ENCODE assay signal across 8 mouse cellular contexts in genomic region chr2:105666763-105667625, GRCm38 (mm10). TPM values are rescaled to one million over a fixed set of nuclear protein-coding genes. Genes with fewer than 3 reads are reported as not detected.
A peak's percentile ranks its signal among the peaks of the same experiment; 100 is the strongest.
DNase-seq lines count a peak whose midpoint lies in the region; ATAC-seq and TF ChIP-seq lines count a peak whose summit lies in the region.

No protein-coding gene starts in this region.

- no peak for TF ChIP-seq EP300 in stomach, postnatal 0 days (optimal IDR thresholded peaks at IDR 0.05)

- H3K4me2 ChIP-seq in lung, embryonic 14.5 days: no peak overlapping the region
- H3K4me2 ChIP-seq in intestine, embryonic 16.5 days (ENCODE audit: low read depth, low read length): no peak overlapping the region
- H3K4me2 ChIP-seq in stomach, postnatal 0 days (replicated peaks; ENCODE audit: low read depth): peak overlapping the region; percentile 25; the same call in 1 of the 2 replicates
- no peak overlapping the region for H3K4me2 ChIP-seq in heart, embryonic 12.5 days

- H3K36me3 ChIP-seq in lung, embryonic 14.5 days (ENCODE audit: insufficient read depth): no peaks in the 10 kb centered on the region
- H3K36me3 ChIP-seq in intestine, embryonic 16.5 days (ENCODE audit: control insufficient read depth, insufficient read depth, low read length): no peaks in the 10 kb centered on the region
- H3K36me3 ChIP-seq in stomach, postnatal 0 days (ENCODE audit: control insufficient read depth, insufficient read depth, low read length): no peaks in the 10 kb centered on the region
- H3K36me3 ChIP-seq in heart, embryonic 12.5 days: no peaks in the 10 kb centered on the region

- no peaks in the 10 kb centered on the region for H3K9me3 ChIP-seq in lung, embryonic 14.5 days (ENCODE audit: low read depth, low read length)
- H3K9me3 ChIP-seq in intestine, embryonic 16.5 days (ENCODE audit: control insufficient read depth, low read length): no peaks in the 10 kb centered on the region
- no peaks in the 10 kb centered on the region for H3K9me3 ChIP-seq in stomach, postnatal 0 days (ENCODE audit: control insufficient read depth, low read length)
- no peaks in the 10 kb centered on the region for H3K9me3 ChIP-seq in heart, embryonic 12.5 days (replicated peaks)

- 1% methylated on average over 41 of the region's 41 CpGs for WGBS in lung, embryonic 14.5 days
- WGBS in lung, adult 2 months: 4% methylated on average over 41 of the region's 41 CpGs
- under 1% methylated on average over 41 of the region's 41 CpGs for WGBS in intestine, embryonic 16.5 days
- 1% methylated on average over 41 of the region's 41 CpGs for WGBS in stomach, postnatal 0 days
- WGBS in heart, embryonic 12.5 days: under 1% methylated on average over 41 of the region's 41 CpGs

- DNase-seq in lung, embryonic 14.5 days: peak; percentile 5
- DNase-seq in lung, adult 2 months: no peak
- peak; percentile 48 for DNase-seq in embryo, embryonic 9.5 days (ENCODE audit: extremely low spot score)
- DNase-seq in stomach, postnatal 0 days (ENCODE audit: low spot score): peak; percentile 50
- no peak for DNase-seq in heart, adult 8-10 months (ENCODE audit: low spot score)
- DNase-seq in gastrocnemius, adult 8-10 months (ENCODE audit: low spot score in 2 of 2): no peak

- no peak overlapping the region for H3K27ac ChIP-seq in lung, embryonic 14.5 days (ENCODE audit: low read depth)
- no peak overlapping the region for H3K27ac ChIP-seq in intestine, embryonic 16.5 days (ENCODE audit: low read length)
- H3K27ac ChIP-seq in stomach, postnatal 0 days (replicated peaks): no peak overlapping the region
- no peak overlapping the region for H3K27ac ChIP-seq in heart, embryonic 12.5 days (ENCODE audit: poor library complexity, severe bottlenecking)

- no peak for TF ChIP-seq POLR2A in lung, adult 2 months (IDR thresholded peaks at IDR 0.05; ENCODE audit: borderline replicate concordance, extremely low read depth, low read depth, low read length)

- no peak overlapping the region for H3K4me3 ChIP-seq in lung, embryonic 14.5 days (ENCODE audit: low read depth, low read length)
- H3K4me3 ChIP-seq in lung, adult 2 months (replicated peaks; ENCODE audit: extremely low read depth, low read depth, low read length): no peak overlapping the region
- H3K4me3 ChIP-seq in intestine, embryonic 16.5 days (ENCODE audit: low read length): no peak overlapping the region
- H3K4me3 ChIP-seq in stomach, postnatal 0 days (ENCODE audit: low read depth, low read length): peak overlapping the region; percentile 10; the same call in 1 of the 2 replicates
- no peak overlapping the region; the same call in 1 of the 2 replicates for H3K4me3 ChIP-seq in heart, embryonic 12.5 days

- H3K9ac ChIP-seq in lung, embryonic 14.5 days: no peak overlapping the region
- H3K9ac ChIP-seq in intestine, embryonic 16.5 days (ENCODE audit: low read depth, low read length): no peak overlapping the region
- no peak overlapping the region for H3K9ac ChIP-seq in stomach, postnatal 0 days (ENCODE audit: low read length)
- H3K9ac ChIP-seq in heart, embryonic 12.5 days: no peak overlapping the region

- no peak for ATAC-seq in lung, embryonic 14.5 days (ENCODE audit: insufficient read depth)
- peak; percentile 58 for ATAC-seq in intestine, embryonic 16.5 days
- peak; percentile 68 for ATAC-seq in stomach, postnatal 0 days (ENCODE audit: low FRiP score, low TSS enrichment)
- no peak for ATAC-seq in heart, embryonic 12.5 days (ENCODE audit: insufficient number of reproducible peaks, low FRiP score)

- H3K27me3 ChIP-seq in lung, embryonic 14.5 days (ENCODE audit: insufficient read depth, low read length): peaks cover 100% of the 10 kb centered on the region
- H3K27me3 ChIP-seq in intestine, embryonic 16.5 days (replicated peaks; ENCODE audit: control insufficient read depth, insufficient read depth, low read length): peaks cover 90% of the 10 kb centered on the region
- peaks cover 38% of the 10 kb centered on the region for H3K27me3 ChIP-seq in stomach, postnatal 0 days (ENCODE audit: control insufficient read depth, insufficient read depth, low read length)
- peaks cover 98% of the 10 kb centered on the region for H3K27me3 ChIP-seq in heart, embryonic 12.5 days (replicated peaks)

- no peak for TF ChIP-seq CTCF in lung, embryonic 14.5 days (IDR thresholded peaks at IDR 0.05; ENCODE audit: low read depth)
- TF ChIP-seq CTCF in lung, adult 2 months (IDR thresholded peaks at IDR 0.05; ENCODE audit: insufficient read depth, low read length): no peak
- TF ChIP-seq CTCF in stomach, postnatal 0 days (IDR thresholded peaks at IDR 0.05; ENCODE audit: low read depth): no peak

- no peaks in the 10 kb centered on the region for H3K4me1 ChIP-seq in lung, embryonic 14.5 days (ENCODE audit: insufficient read depth)
- no peaks in the 10 kb centered on the region; the same call in 1 of the 2 replicates for H3K4me1 ChIP-seq in lung, adult 2 months (ENCODE audit: control insufficient read depth, insufficient read depth, low read length)
- H3K4me1 ChIP-seq in intestine, embryonic 16.5 days (ENCODE audit: control insufficient read depth, insufficient read depth, low read length): peaks cover 3% of the 10 kb centered on the region; the same call in 1 of the 2 replicates
- H3K4me1 ChIP-seq in stomach, postnatal 0 days (replicated peaks; ENCODE audit: control insufficient read depth, insufficient read depth): no peaks in the 10 kb centered on the region
- H3K4me1 ChIP-seq in heart, embryonic 12.5 days (replicated peaks): peaks cover 17% of the 10 kb centered on the region

RNA-seq across cellular contexts. Expression of gene Pax6, which starts 1.7 kb away (rescaled TPM):
- 0.08 TPM in 1 of 2 replicates, not detected in the other for polyA plus RNA-seq in lung, embryonic 14.5 days (2014; fragmentation: Nextera tagmentation; extraction: Ambion mirVana)
- not detected in 2 replicates for polyA plus RNA-seq in lung, adult 2 months (2012; rRNA removed)
- polyA plus RNA-seq in intestine, embryonic 16.5 days (2015; fragmentation: Nextera tagmentation; extraction: Ambion mirVana): 1.2 and 1.8 TPM in 2 replicates
- 0.63 and 0.67 TPM in 2 replicates for polyA plus RNA-seq in stomach, postnatal 0 days (2015; fragmentation: Nextera tagmentation; extraction: Ambion mirVana)
- polyA plus RNA-seq in heart, embryonic 12.5 days (2016; fragmentation: Nextera tagmentation; extraction: Ambion mirVana): 0.28 and 0.46 TPM in 2 replicates
- not detected for total RNA-seq in heart, adult 8-10 months (2022)
- not detected for total RNA-seq in gastrocnemius, adult 8-10 months (2022)

Comparison
In these comparisons a context has a peak if more than half of its experiments do, and no peak if none do; other contexts are left out.
1. DNase-seq: peak in lung, embryonic 14.5 days (single experiment), embryo, embryonic 9.5 days (single experiment) and stomach, postnatal 0 days (single experiment); none in lung, adult 2 months (single experiment), heart, adult 8-10 months (single experiment) and gastrocnemius, adult 8-10 months (0 of 2).
2. ATAC-seq: peak in intestine, embryonic 16.5 days (single experiment) and stomach, postnatal 0 days (single experiment); none in lung, embryonic 14.5 days (single experiment) and heart, embryonic 12.5 days (single experiment).